Mouse (Mus musculus) duodenum, adult 2 months (tissue): ENCODE measurements around the gene Ttc21b. TPM values are rescaled to one million over a fixed set of nuclear protein-coding genes. Genes with fewer than 3 reads are reported as not detected.

Experiments
- polyA plus RNA-seq: library from polyadenylated mRNA; depleted of rRNA; stranded (reverse); fragments of >200 nt; gene quantifications from 2 replicates; pipeline ENCODE4 v1.2.3, GENCODE M21; 2012; ENCODE audit warnings: low replicate concordance; rRNA removed

The Ttc21b gene
- polyA plus RNA-seq: 0.11 and 0.50 TPM in 2 replicates

DNA sequence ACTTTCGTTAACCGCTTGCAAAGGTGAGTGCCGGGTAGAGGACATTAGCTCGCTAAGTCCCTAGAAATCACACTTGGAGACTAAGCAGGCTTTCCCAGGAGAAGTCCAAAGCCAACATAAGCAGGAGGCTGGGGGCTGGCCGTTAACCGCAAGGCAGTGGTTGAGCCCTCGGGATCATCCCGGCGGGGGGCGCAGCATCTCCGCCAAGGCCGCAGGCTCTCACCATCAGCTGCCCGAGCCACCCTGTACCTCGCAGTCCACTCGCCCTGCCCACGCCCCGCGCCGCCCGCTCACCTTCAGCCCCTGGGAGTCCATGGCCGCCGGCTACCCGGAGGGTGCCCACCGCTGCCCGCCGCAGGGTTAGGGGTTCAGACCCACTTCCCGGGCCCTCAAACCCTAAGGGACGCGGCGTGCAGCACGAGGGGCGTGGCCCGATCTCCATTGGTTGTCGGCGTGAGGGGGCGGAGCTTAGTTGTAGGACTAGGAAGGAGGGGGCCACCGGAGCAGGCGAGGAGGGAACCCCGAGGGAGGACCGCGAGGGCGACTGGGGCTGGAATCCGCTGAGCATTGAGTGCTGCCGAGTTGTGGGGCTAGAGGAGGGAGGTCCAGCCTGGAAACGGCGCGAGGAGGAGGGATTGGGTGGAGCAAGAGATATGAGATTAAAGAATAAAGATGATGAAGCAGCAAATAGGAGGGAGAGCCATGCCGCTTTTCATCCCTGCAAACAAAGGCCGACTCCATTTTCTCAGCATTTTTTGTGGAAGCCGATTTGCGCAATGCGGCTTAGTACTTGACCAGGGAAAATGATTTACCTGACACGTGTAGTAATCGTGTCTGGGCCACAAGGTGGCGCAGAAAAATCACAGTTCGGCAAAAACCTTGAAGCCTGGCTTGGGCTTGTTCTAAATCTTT is at the start of gene Ttc21b:
TSS of gene Ttc21b (minus strand) at position 398 of the 912 bp plus-strand sequence.

Other genes starting within 250 kb of the Ttc21b start
- 3.6 and 4.9 TPM in 2 replicates for gene Galnt3, start 131.6 kb downstream of the Ttc21b start, polyA plus RNA-seq
- gene Scn1a, start 184.2 kb upstream of the Ttc21b start, polyA plus RNA-seq: not detected in 2 replicates